Mouse (Mus musculus) testis, postnatal 10 days (tissue): ENCODE measurements around the gene Slc22a2.
"Not testable (repeated sequence)": the region's sequence is repeated elsewhere in the genome, so short reads cannot be mapped to it uniquely, and the experiment has no call there.

ENCODE experiments used
- DNase-seq: peaks from one replicate; pipeline ENCODE4 v3.0.0; 2021; ENCODE audit warnings: low spot score

Slc22a2 gene

DNA sequence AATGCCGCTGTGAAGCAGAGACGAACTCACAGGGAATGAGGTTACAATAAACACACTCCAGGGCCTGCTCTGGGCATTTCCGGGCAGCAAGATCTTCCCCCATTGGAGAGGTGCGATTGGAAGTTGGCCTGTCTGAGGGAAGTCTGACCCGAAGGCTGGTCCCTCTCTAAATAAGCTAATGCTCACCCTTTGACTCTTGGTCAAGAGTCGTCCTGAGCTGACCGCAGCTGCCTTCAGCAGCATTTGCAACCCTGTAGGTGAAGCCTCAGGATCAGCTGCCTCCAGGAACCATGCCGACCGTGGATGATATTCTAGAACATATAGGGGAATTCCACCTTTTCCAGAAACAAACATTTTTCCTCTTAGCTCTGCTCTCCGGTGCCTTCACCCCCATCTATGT lies at the start of gene Slc22a2:
TSS of gene Slc22a2 (plus strand) at position 142 of the 400 bp plus-strand sequence.
- no peak for DNase-seq

DNA sequence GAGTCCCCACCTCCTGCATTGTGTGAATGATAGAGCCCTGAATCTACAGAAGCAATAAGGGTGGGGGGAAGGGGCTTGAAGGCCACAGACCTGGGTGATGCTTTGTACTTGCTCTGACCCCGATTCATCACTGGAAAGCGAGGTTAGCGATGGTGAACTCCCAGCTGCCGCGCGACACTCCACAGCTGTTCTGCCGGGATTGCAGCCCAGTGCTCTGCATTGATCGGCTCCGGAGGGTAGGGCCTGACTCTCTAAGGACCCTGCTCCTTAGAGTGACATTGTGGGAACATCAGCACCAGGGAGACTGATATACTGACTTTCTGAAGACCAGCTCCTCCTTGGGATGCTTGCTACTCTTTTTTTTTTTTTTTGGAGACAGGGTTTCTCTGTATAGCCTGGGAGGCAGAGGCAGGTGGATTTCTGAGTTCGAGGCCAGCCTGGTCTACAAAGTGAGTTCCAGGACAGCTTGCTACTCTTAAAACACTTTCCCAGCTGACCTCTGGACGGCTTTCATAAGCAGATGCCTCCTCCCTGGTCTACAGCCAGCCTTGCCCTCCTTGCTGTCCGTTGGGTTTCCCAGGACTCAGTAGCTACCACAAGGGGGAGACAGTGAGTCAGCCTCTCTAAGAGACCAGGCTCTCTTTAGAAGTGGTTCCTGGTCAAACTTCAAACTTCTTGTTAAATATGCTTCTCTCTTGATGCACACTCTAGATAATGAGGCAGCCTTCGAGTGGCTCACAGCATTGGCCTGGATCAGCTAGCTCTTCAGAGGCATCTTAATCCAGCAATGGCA lies 49.4 kb upstream of the Slc22a2 start:
- peak; percentile 77 for DNase-seq

DNA sequence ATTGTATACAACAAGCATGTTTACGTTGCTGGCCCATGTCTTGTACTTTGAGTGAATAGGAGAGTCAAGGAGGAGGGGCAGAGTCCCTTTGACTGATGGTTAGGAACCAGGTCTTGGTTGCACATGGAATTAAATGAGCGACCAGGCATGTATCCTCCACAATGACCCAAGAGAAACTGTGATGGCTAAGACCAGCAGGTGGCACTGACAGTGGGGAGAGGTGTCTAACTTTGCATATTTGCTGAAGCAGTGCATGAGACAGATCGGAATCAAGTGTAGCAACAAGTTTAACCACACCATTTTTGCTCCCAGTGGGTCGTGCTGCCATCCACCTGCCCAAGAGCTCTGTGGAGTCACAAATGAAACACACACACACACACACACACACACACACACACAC lies 21.7 kb upstream of the Slc22a2 start:
- DNase-seq: no peak

DNA sequence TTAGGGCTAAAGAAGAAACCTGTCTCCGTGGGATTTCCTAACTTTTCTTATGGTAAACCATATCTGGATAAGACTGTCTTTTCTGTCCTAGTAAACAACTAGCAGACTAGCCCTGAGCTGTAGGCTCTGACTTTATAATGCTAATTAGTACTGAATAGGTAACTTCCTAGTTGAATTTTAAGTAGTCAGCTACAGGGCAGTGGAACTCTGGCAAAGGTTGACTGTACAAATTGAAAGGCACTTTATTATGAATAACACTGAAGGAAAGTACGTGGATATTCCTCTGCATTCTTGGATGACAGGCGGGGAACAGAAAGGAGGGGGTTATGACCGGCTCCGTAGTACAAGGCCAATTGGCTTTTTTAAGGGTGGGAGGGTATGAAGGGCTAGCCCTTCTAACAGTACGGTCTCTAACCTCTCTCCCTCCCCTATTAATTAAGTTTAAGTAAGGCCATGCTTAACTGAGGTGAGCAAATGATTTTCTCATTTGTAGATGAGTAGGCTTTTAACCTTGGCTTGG lies 19.4 kb upstream of the Slc22a2 start:
- DNase-seq: not testable (repeated sequence)

DNA sequence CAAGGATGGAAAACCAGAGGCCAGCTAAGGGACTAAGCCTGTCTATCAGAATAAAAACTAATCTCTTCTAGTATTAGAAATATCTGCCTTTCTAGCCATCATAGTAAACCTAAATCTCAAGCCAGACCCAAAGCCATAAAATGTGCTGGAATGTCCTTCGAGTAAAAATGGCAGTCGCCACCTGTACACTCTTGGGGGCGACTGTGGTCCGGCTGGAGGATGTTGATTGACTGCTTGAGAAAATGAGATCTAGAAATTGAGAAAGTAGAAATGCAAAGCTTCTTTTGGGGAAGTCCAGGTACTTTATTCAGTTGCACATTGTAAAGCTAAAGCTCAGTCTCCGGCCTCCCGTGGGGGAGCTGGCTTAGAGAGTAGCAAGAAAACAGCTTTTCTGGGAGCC lies 18.5 kb upstream of the Slc22a2 start:
- DNase-seq: no peak

DNA sequence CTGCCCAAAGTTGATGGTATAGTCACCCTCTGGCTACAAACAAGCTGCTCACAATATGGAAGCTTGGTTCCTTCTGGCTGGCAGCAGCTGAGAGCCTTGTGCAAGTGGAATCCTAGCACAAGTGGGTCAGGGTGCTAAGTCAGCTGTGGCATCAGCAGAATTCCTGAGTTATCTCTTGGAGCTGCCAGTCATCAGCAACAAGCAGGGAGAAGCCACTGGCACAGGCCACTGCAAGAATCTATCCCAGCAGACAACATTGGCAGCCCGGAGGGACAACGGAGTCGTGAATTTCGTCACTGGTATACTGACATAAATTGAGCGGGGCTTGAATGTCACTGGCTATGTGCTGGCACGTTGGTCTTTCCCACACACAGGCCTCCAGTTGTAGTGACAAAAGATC lies 12.6 kb upstream of the Slc22a2 start:
- no peak for DNase-seq

DNA sequence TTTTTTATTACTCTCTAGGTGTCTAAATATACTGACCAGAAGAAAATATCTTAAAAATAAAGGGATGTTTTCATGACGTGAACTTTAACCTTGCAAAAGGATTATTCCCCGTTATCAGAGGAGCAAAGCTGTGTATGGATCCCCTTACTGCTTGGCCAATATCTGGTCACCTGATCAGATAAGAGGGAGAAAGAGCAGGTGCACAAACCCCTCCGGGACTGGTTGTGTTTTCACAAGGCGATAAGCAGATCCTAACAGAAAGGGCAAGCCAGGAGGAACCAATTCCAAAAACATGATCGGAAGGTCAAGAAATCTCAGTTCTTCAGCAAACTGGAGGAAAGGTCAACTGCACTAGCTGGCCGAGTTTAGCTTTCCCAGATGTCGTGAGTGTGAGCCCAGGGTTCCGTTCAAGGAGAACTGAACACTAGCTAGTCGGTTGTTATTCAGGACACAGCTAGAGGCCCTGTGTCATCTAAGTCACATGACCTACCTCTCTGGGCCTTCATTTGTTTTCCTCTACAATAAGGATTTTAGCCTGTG lies 11.9 kb upstream of the Slc22a2 start:
- no peak for DNase-seq

DNA sequence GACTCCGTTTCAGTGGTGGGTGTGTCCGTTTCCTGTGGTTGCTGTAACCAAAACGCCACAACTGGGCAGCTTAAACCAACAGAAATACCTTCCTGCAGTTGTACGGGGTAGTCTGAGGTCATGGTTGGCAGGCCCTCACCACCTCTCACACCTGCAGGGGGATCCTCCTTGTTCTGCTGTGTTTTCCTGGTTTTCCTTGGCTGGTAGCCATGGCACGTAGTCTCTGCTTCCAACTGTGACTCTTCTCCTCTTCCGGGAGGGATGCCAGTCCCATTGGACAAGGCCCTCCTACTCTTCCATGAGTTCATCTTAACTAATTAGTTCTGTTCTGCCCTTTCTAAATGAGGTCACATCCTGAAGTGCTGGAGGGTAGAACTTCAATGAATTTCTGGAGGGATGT lies 8.5 kb upstream of the Slc22a2 start:
- DNase-seq: no peak

DNA sequence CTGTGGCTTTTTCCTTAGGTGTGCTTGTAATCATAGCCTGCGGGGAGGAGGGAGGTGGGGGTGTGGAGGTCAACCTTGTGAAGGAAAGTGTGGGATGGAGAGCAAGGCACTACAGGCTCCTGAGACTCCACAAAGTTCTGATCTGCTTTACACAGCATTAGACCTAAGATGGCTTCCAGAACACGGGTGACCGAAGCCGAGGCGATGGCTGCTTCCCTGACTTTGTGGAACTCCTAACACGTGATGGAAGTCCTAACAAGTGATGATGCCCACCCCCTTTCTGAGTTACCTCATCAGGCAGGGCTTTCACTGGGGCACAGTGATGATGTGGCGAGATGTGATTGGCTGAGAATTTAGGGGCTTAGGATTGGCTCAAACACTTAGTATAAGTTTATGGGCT lies 6.8 kb upstream of the Slc22a2 start:
- no peak for DNase-seq

DNA sequence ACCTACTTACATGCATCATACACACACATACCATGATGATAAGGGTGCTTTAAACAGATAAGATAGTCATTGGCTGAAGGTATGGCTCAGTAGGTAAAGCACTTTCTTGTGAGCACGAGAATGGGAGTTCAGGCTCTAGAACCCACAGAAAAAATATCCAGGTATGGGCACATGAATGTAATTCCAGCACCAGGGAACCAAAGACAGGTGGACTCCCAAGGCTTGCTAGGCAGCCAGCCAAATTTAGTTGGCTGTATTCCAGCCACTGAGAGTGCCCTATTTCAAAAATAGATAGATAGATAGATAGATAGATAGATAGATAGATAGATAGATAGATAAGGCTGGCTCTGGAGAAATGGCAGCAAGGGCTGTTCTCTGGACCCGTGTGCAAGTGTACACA lies 1.4 kb downstream of the Slc22a2 start:
- no peak for DNase-seq

DNA sequence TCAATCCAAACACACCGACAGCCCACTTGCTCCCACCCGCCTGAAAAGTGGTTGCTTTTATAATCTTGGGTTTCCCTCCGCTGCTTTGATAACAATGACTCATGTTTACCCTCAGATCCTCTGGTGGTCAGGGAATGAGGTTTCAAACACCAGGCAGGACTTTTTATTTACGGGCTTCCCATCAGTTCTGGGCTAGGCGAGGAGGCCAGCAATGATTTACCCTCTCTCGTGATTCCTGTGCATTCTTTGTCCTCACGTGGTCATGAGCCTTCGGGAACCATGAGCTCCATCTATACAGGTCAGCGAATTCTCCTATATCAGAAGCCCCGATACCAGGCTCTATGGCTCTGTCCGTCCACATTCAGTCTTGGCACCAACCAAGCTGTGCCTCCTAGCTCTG lies 3.0 kb downstream of the Slc22a2 start:
- DNase-seq: no peak

DNA sequence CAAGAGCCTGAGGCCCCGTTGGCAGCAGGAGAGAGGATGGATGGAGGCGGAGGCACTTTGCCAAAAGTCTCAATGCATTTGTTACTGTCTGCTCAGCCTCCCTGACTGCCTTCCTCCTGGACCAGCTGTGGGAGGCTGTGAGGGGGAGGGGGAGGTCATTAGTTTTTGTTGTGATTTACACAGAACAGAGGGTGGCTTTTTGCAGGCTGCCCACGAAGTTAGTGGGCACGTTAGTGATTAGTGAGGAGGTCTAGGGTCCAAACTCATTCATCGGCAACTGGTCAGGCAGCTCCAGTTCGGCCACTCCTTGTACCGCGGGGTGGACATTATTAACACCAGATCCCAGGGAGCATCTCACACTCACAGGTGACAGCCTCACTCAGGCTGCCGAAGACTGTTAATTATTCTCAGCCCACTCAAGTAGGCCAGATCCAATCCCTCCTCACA lies 4.9 kb downstream of the Slc22a2 start:
- DNase-seq: peak; percentile 49

DNA sequence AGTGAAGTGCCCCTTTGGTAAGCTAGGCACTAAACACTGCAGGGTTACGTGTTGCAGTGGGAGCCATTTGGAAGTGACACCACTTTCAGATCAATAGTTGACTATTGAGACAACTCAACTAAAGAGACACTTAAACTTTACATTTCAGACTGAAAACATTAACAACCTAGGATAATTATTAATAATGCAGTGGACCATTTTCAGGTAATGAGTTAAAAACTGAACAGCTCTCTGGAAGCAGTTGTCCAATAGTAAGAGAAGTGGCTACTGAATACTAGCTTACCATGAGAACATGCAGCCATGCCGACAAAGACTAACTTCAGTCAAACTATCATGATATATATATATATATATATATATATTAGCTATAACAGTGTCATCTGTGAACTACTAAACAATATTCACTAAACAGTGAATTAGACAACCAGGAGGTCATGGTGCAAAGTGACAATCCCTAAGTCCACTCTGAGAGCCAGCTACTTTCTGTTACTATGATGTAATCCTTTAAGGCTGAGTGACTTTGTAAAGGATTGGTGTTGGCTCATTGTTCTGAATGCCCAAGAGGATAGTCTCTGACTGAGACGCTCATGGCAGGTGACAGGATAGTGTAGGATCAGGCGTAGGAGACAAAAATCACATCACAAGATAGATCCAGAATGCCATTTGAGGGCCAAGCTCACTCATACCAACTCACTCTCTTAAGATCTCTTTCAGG lies 7.1 kb downstream of the Slc22a2 start:
- no peak for DNase-seq

DNA sequence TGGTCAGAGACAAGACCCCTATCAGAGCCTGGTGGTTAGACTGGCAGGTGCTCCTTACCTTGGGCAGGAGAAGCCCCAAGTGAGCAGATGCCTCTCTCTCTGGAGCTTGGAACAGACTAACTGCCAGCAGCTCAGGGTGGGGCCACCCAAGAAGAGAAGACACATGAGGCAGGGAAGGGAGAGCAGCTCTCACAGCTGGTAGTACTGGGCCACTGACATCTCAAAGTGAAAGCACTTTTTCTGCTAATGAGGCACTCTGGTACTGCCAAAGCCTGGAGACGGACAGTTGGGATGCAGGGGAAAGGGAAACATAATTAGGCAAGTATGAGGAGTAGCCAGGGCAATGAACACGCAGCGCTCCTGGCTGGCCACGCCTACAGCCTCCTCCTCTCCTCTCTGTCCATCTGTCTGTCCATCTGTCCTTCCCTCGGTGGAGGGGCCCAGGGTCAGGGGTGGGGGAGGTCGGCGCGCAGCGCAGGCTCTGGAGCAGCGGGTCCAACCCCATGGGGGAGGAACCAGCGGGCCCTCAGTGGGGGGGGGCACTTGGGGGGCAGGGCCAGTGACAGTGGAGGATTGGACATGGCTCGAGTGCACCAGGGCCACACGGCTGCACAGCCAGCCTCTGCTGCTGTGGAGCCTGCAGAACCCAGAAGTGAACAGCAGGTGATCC lies 12.0 kb downstream of the Slc22a2 start:
- peak; percentile 50 for DNase-seq

DNA sequence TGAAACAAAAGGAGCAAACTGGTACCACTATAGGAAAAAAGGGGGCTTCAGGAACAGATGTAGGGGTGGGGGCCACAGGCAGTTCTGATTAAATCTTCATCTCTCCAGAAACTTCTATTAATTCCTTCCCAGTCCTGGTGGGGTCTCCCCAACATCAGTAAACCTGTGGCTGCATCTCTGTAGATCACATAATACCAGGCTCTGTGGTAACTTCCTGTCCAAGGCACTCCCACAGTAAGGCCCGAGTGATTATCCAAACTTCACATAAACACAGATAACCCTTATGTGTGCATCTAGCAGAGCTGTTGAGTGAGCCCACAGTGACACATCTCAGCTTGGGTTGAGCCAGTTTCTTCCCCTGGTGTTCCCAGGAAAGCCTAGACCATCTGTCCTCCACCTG lies 22.7 kb downstream of the Slc22a2 start:
- DNase-seq: no peak

DNA sequence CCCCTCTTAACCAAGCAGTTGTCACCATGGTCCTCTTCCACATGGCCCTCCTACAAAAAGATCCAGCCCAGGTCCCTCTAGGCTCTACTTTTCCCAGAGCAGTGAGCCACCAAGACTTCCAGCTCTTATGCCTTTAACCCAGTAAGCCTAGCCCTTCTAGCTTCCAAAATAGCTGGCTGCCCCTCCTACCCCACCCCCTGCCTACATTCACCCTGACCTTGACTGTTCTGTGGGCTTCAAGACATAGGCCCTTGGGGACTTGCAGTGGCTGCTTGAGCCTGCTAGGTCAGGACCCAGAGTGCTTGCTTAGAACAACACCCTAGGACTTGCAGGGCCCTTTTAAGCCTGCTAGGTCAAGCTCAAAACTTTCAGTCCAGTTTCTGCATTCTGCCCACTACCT lies 23.3 kb downstream of the Slc22a2 start:
- no peak for DNase-seq

DNA sequence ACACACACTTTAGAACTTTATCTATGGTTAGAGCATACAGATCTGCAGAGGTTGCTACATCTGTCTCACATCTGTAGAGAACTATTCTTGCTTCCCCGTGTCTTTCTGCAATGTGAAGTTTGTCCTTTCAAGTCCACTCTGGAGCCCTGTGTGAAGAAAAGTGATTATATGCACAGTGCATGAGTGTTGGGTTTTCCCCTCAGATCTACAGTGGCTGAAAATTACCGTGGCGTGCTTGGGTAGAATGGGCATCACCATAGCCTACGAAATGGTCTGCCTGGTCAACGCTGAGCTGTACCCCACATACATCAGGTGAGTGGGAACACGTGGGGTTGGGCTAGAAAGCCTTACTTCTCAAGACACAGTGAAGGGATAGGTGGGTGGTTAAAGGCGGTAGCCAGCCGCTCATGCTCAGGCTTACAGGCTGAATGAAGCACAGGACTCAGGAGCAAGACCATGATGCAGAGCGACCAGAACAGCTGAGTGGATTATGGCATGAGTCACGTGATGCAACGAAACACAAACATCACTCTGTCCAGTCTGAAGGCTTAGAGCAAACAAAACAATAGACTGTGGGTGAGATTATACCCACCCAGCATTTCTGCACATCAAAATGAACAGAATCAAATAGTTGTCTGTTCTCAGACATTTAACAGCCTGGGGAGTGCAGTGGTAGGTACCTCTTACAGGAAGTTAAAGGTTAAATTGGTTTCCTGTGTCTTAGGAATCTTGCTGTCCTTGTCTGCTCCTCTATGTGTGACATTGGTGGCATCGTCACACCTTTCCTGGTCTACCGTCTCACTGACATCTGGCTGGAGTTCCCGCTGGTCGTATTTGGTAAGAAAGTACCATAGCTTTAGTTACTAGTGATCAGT lies 30.8 kb downstream of the Slc22a2 start:
- no peak for DNase-seq

DNA sequence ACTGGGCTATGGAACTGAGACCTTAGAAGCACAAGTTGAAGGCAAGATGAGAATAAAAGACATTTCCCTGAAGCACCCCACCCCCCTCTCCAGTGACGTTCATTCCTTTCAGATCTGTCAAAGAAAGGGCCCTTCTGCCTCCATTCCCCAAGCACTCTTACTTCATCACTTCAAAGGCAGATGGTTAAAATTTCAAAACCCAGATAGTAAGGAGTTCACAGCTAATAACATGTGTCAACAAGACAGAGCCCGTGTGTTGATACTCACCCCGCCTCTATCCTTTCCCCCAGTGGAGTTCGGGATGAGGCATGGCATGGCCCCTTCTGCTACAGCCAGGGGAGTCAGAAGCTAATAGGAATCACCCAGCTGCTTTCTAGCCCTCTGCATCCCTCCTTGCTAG lies 31.5 kb downstream of the Slc22a2 start:
- no peak for DNase-seq

DNA sequence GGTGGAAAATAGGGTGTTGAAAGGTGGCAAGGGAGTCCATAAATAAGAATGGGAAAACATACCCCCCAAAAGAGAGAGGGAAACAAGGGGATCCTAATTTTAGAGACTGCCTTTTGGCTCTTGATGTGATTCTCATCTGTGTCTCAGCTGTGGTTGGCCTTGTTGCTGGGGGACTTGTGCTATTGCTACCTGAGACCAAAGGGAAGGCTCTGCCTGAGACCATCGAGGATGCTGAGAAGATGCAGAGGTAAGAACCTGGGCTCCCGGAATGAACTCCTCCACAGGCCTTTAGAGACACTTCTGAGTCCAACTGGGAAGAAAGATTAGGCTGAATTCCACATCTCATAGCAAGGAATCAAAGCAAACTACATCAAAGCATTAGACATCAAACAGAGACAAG lies 35.7 kb downstream of the Slc22a2 start:
- DNase-seq: no peak

DNA sequence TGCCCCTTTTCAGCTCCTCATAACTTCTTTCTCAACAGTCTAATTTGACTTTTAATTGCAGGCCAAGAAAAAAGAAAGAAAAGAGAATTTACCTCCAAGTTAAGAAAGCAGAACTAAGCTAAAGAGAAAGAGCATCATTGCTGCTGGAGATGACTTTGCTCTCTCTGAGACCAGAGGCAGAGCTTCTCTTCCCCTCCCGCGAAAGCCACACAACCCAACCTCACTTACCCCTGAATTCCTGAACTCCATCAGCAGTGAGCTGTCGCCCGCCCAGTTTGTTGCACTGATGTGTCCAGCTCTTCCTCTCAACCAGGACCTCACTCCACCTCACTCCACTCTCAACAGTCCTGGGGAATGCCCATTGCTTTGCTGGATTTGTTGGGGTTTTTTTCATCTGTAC lies 44.1 kb downstream of the Slc22a2 start:
- DNase-seq: no peak

DNA sequence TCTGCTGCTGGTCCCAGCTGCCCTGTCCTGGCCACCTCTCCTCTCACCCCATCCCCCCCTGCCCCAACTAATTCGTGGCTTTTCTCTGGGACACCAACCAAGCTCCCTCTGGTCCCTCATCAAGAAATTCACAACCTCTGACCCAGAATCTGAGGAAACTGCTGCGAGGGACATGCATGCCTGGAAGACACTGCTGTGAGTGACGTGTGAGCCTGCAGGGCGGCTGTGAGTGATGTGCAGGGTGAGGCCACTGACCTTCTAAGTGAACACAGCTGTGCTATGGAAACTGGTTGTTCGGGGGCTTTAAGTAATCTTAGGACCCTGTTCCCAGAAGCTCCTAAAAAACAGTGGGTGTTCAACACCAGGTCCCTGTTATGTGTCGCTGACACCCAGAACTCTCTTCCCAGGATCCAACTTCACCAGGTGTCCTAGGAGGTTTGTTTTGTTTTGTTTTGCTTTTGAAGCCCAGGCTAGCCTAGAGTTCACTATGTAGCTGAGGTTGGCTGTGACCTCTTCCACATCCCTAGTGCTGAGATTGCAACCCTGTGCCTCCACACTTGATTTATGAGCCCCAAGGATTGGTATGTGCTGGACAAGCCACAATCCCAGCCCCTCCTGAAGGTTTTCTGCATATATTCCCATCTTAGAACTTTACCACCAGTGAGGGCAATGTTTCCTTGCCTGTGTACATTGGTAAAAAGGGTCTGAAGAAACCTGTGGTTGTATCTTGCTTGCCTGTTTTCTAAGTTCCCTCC lies 47.2 kb downstream of the Slc22a2 start:
- no peak for DNase-seq
